Mouse (Mus musculus) WW6 (cell line): ENCODE data around the gene Morn1.

Source experiments
- DNase-seq: peaks from one replicate; pipeline ENCODE4 v3.0.0-alpha.2; 2013; ENCODE audit warnings: low read depth, low spot score

The Morn1 gene

GRCm38 (mm10) chr4:155189711-155190139, 103.3 kb downstream of the Morn1 start:
- DNase-seq, result peak; percentile 24

GRCm38 (mm10) chr4:155190275-155190674, 103.9 kb downstream of the Morn1 start:
- no peak for DNase-seq
